ENCODE assay signal across 12 mouse cellular contexts in the genomic region with DNA sequence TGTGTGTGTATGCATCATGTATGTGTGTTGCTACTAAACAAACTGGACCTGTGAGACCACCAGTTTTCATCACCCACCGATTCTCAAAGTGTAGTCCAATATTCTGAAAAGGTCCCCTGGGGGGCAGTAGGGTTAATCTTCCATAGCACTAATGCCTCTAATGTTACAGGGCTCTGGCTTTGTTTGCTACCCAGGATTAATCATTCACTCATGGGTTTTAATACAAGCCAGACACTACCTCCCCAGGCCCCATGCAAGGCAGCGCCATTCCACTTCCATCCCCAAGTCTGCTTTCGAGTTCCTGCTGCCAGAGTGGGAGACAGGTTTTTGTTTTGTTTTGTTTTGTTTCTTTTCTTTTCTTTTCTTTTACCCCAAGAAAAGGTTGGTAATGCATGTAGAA.
DNase-seq lines count a peak whose midpoint lies in the region; ATAC-seq lines count a peak whose summit lies in the region.
"Had no signal": no experiment of that assay in that cellular context is flagged by ENCODE, and none has a peak within 500 bp of the region (broad histone marks: within the 10 kb centered on the region; RNA-seq: fewer than 3 reads in every experiment).

No protein-coding gene starts in this region.

- H3K27me3 ChIP-seq in embryonic facial prominence, embryonic 10.5 days (replicated peaks; ENCODE audit: low read depth, poor library complexity, severe bottlenecking), result peaks cover 13% of the 10 kb centered on the region
- H3K27me3 ChIP-seq in kidney, embryonic 14.5 days (ENCODE audit: control insufficient read depth, insufficient read depth, low read length), result no peaks in the 10 kb centered on the region
- H3K27me3 ChIP-seq in limb, embryonic 11.5 days (ENCODE audit: control insufficient read depth, insufficient read depth, low read length), result no peaks in the 10 kb centered on the region
- H3K27me3 ChIP-seq: megakaryocyte, embryonic 14.5 days had no signal

- WGBS in embryonic facial prominence, embryonic 10.5 days, result 20% methylated on average over 3 of the region's 3 CpGs
- WGBS in kidney, embryonic 14.5 days, result 31% methylated on average over 3 of the region's 3 CpGs
- WGBS in limb, embryonic 11.5 days, result 7% methylated on average over 3 of the region's 3 CpGs

- no peaks in the 10 kb centered on the region for H3K36me3 ChIP-seq in embryonic facial prominence, embryonic 10.5 days (replicated peaks)
- H3K36me3 ChIP-seq in kidney, embryonic 14.5 days (ENCODE audit: control insufficient read depth, insufficient read depth, low read length), result no peaks in the 10 kb centered on the region
- H3K36me3 ChIP-seq in limb, embryonic 11.5 days (ENCODE audit: control insufficient read depth, insufficient read depth, low read length), result no peaks in the 10 kb centered on the region

- H3K4me2 ChIP-seq in kidney, embryonic 14.5 days (replicated peaks; ENCODE audit: low read depth, low read length), result no peak overlapping the region
- H3K4me2 ChIP-seq in limb, embryonic 11.5 days (ENCODE audit: low read depth, severe bottlenecking), result no peak overlapping the region
- H3K4me2 ChIP-seq: lung, embryonic 14.5 days had no signal

- ATAC-seq in kidney, embryonic 14.5 days (ENCODE audit: low FRiP score, low TSS enrichment), result peak; percentile 94
- ATAC-seq in limb, embryonic 11.5 days (ENCODE audit: insufficient number of reproducible peaks, low FRiP score, low TSS enrichment, low read depth), result no peak
- ATAC-seq: hindbrain, postnatal 0 days had no signal

- H3K4me3 ChIP-seq in embryonic facial prominence, embryonic 10.5 days, result no peak overlapping the region
- no peak overlapping the region for H3K4me3 ChIP-seq in kidney, embryonic 14.5 days (ENCODE audit: low read length)
- H3K4me3 ChIP-seq in limb, embryonic 11.5 days (ENCODE audit: low read depth, low read length), result no peak overlapping the region
- H3K4me3 ChIP-seq: megakaryocyte, embryonic 14.5 days had no signal

- no peaks in the 10 kb centered on the region for H3K9me3 ChIP-seq in embryonic facial prominence, embryonic 10.5 days
- no peaks in the 10 kb centered on the region for H3K9me3 ChIP-seq in kidney, embryonic 14.5 days (ENCODE audit: control insufficient read depth, low read length)
- no peaks in the 10 kb centered on the region for H3K9me3 ChIP-seq in limb, embryonic 11.5 days (ENCODE audit: control insufficient read depth, low read length)
- H3K9me3 ChIP-seq: megakaryocyte, embryonic 14.5 days had no signal

- H3K4me1 ChIP-seq in embryonic facial prominence, embryonic 10.5 days, result peaks cover 28% of the 10 kb centered on the region
- 0 out of 2 replicates have a peak, but pooled peaks cover 9% of the 10 kb centered on the region for H3K4me1 ChIP-seq in kidney, embryonic 14.5 days (ENCODE audit: control insufficient read depth, insufficient read depth, low read length)
- peaks cover 3% of the 10 kb centered on the region for H3K4me1 ChIP-seq in limb, embryonic 11.5 days (ENCODE audit: control insufficient read depth, insufficient read depth, low read length)
- H3K4me1 ChIP-seq: megakaryocyte, embryonic 14.5 days had no signal

- peak; percentile 37 for DNase-seq in embryo, embryonic 10 days (ENCODE audit: low spot score)
- DNase-seq in embryonic facial prominence, embryonic 10.5 days (ENCODE audit: low spot score), result peak; percentile 60
- peak; percentile 52 for DNase-seq in limb, embryonic 11.5 days (ENCODE audit: low spot score)
- DNase-seq in thymus, adult 18-20 months, result no peak
- no peak for DNase-seq in thymus, postnatal 14 days
- DNase-seq in lung, postnatal 36 days, result no peak
- DNase-seq: adrenal gland, postnatal 36 days; lung, embryonic 14.5 days; right cerebral cortex, postnatal 14 days had no signal

- peak overlapping the region; percentile 12; the same call in 1 of the 2 replicates for H3K27ac ChIP-seq in embryonic facial prominence, embryonic 10.5 days (replicated peaks)
- no peak overlapping the region for H3K27ac ChIP-seq in kidney, embryonic 14.5 days (ENCODE audit: low read depth, low read length)
- H3K27ac ChIP-seq in limb, embryonic 11.5 days (replicated peaks; ENCODE audit: low read depth, low read length), result no peak overlapping the region
- H3K27ac ChIP-seq: hindbrain, postnatal 0 days had no signal

- no peak overlapping the region for H3K9ac ChIP-seq in kidney, embryonic 14.5 days (ENCODE audit: low read depth, low read length)
- H3K9ac ChIP-seq in limb, embryonic 11.5 days (ENCODE audit: low read length), result no peak overlapping the region
- H3K9ac ChIP-seq: lung, embryonic 14.5 days had no signal

Comparison
In these comparisons a context has a peak if more than half of its experiments do, and no peak if none do; other contexts are left out.
1. DNase-seq: peak in embryo, embryonic 10 days (single experiment), embryonic facial prominence, embryonic 10.5 days (single experiment) and limb, embryonic 11.5 days (single experiment); none in thymus, adult 18-20 months (0 of 2), thymus, postnatal 14 days (single experiment) and lung, postnatal 36 days (single experiment).